Mouse (Mus musculus) kidney, adult 2 months (tissue): Measurements from ENCODE around the gene Fbln1. TPM values are rescaled to one million over a fixed set of nuclear protein-coding genes. Genes with fewer than 3 reads are reported as not detected.
A peak's percentile ranks its signal among the peaks of the same experiment; 100 is the strongest.

Experiments
- DNase-seq: peaks from one replicate; pipeline ENCODE4 v3.0.0; 2021
- H3K27ac ChIP-seq: fragments of 200-500 bp; 2 replicates; pipeline ENCODE4 v1.5.1; 2012; ENCODE audit warnings: low read depth, low read length, control low read depth, inconsistent platforms; ENCODE audit not compliant: insufficient read depth
- H3K27me3 ChIP-seq: fragments of 200-500 bp; replicated peaks from 2 replicates; pipeline ENCODE4 v1.6.1; 2012; ENCODE audit warnings: mild to moderate bottlenecking, moderate library complexity, low read length, inconsistent platforms; ENCODE audit not compliant: control insufficient read depth, insufficient read depth
- H3K36me3 ChIP-seq: fragments of 200-500 bp; 2 replicates; pipeline ENCODE4 v1.6.1; 2012; ENCODE audit warnings: mild to moderate bottlenecking, moderate library complexity, low read length, inconsistent platforms; ENCODE audit not compliant: control insufficient read depth, insufficient read depth
- H3K4me1 ChIP-seq: fragments of 200-500 bp; 2 replicates; pipeline ENCODE4 v1.6.1; 2011; ENCODE audit warnings: low read length; ENCODE audit not compliant: control insufficient read depth, insufficient read depth
- H3K4me3 ChIP-seq: fragments of 200-500 bp; 2 replicates; pipeline ENCODE4 v1.5.1; 2011; ENCODE audit warnings: mild to moderate bottlenecking, low read depth, low read length, control low read depth; ENCODE audit not compliant: insufficient read depth
- CTCF ChIP-seq: fragments of 200-500 bp; conservative IDR thresholded peaks from 2 replicates; pipeline ENCODE4 v1.5.1; 2011; ENCODE audit warnings: low read depth, mild to moderate bottlenecking, control low read depth, low read length, moderate library complexity, mixed read lengths; ENCODE audit not compliant: insufficient read depth, insufficient read length
- POLR2A ChIP-seq: fragments of 200-500 bp; IDR thresholded peaks from one replicate; pipeline ENCODE4 v1.6.1; 2011; ENCODE audit warnings: low read depth, low read length, control low read depth
- WGBS: fragments of 180-500 bp; shearing (Covaris S2); methylation state at CpG from one replicate; pipeline ENCODE4 v1.1.7; 2018; 5-methylcytosine and 5-hydroxymethylcytosine counted together
- polyA plus RNA-seq: library from polyadenylated mRNA; depleted of rRNA; stranded (reverse); fragments of >200 nt; gene quantifications from 2 replicates; pipeline ENCODE4 v1.2.3, GENCODE M21; 2012

Gene Fbln1
- polyA plus RNA-seq, 1 experiment: 16.9 TPM

- DNase-seq: no peak
- Histone ChIP-seq H3K27me3 (no peaks in the 10 kb centered on the region), H3K4me1 (no peaks in the 10 kb centered on the region), H3K27ac (no peak overlapping the region), H3K36me3 (no peaks in the 10 kb centered on the region), H3K4me3 (no peak overlapping the region)
- TF ChIP-seq POLR2A: no peak
- TF ChIP-seq CTCF: no peak
- 95% methylated on average over 2 of the region's 2 CpGs for whole genome bisulfite sequencing
These were observed 101.4 kb downstream of the Fbln1 start for GRCm38 (mm10) chr15:85307061-85307660.

GRCm38 (mm10) chr15:85311058-85311657 lies 105.4 kb downstream of the Fbln1 start:
- WGBS: 65% methylated on average over 10 of the region's 10 CpGs
- Histone ChIP-seq H3K27ac (no peak overlapping the region), H3K4me1 (no peaks in the 10 kb centered on the region), H3K36me3 (no peaks in the 10 kb centered on the region), H3K27me3 (no peaks in the 10 kb centered on the region), H3K4me3 (no peak overlapping the region)
- DNase-seq: no peak
- no peak for TF ChIP-seq CTCF
- TF ChIP-seq POLR2A: no peak

GRCm38 (mm10) chr15:85315378-85316025 lies 109.8 kb downstream of the Fbln1 start:
- Histone ChIP-seq H3K27me3 (no peaks in the 10 kb centered on the region), H3K4me3 (no peak overlapping the region), H3K4me1 (no peaks in the 10 kb centered on the region), H3K27ac (no peak overlapping the region), H3K36me3 (no peaks in the 10 kb centered on the region)
- DNase-seq: peak; percentile 78
- TF ChIP-seq POLR2A (no peak), CTCF (peak; percentile 92)
- WGBS: 43% methylated on average over 12 of the region's 13 CpGs

GRCm38 (mm10) chr15:85316342-85317140 lies 110.8 kb downstream of the Fbln1 start:
- DNase-seq: no peak
- no peak overlapping the region for H3K4me3 ChIP-seq
- no peaks in the 10 kb centered on the region for H3K27me3 ChIP-seq
- TF ChIP-seq POLR2A (no peak), CTCF (no peak)
- H3K36me3 ChIP-seq: no peaks in the 10 kb centered on the region
- H3K27ac ChIP-seq: no peak overlapping the region
- whole genome bisulfite sequencing: 46% methylated on average over 14 of the region's 14 CpGs
- H3K4me1 ChIP-seq: no peaks in the 10 kb centered on the region

- Histone ChIP-seq H3K27me3 (no peaks in the 10 kb centered on the region), H3K4me3 (no peak overlapping the region), H3K4me1 (no peaks in the 10 kb centered on the region), H3K27ac (no peak overlapping the region), H3K36me3 (no peaks in the 10 kb centered on the region)
- WGBS: 70% methylated on average over 11 of the region's 11 CpGs
- DNase-seq: no peak
- TF ChIP-seq POLR2A: no peak
These were observed 114.3 kb downstream of the Fbln1 start for GRCm38 (mm10) chr15:85319924-85320668.

GRCm38 (mm10) chr15:85323214-85323613 lies 117.5 kb downstream of the Fbln1 start:
- H3K4me1 ChIP-seq: no peaks in the 10 kb centered on the region
- TF ChIP-seq CTCF: no peak
- no peak for TF ChIP-seq POLR2A
- no peaks in the 10 kb centered on the region for H3K36me3 ChIP-seq
- H3K27ac ChIP-seq: no peak overlapping the region
- H3K27me3 ChIP-seq: no peaks in the 10 kb centered on the region
- H3K4me3 ChIP-seq: no peak overlapping the region
- no peak for DNase-seq
- 91% methylated on average over 4 of the region's 4 CpGs for WGBS
